Mouse (Mus musculus) right cerebral cortex, postnatal 10 days (tissue): ENCODE results near the gene Mia2.

Source experiments
- DNase-seq, 2 experiments: peaks; one replicate each; pipeline ENCODE4 v3.0.0; 2021; ENCODE audit warnings: low spot score in 2 of 2

Mia2 gene

DNA sequence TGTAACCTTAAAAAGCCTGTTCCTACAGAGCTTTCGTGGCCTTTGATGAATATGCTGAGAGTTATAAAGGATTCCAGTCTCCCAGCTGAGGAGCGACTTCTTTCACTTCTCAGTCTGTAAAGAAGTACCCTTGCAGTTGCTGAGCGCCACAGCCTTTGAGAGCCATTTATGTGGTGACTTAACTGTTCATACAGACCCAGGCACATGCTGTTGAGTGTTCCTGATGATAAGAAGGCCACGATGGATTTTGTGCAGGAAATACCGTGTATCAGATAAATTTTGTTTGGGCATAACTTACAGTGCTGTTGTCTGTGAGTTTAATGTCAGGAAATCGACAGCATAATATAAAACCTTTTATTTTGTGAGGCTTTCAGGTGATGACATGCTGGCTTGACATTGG is 68.9 kb downstream of the Mia2 start:
- DNase-seq = no peak

DNA sequence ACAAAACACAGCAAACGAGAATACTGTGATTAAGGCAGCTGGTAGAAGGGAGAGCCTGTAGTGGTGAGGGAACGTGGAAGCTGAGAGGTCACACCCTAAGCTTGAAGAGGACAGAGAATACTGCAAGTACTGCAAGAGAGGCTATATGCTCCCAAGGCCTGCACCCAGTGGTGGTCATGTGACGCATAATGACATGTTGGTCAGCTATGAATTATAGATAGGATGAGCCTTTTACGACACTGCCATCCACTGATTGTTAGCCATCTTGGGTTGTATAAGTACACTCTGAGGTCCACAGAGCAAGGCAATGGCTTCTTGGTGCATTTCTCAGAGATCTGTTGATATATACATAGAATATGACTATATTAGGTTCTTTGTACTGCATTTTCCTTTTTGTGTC is 71.0 kb downstream of the Mia2 start:
- DNase-seq = no peak

- DNase-seq = no peak
These were observed 74.3 kb downstream of the Mia2 start for GRCm38 (mm10) chr12:59169935-59170334.

DNA sequence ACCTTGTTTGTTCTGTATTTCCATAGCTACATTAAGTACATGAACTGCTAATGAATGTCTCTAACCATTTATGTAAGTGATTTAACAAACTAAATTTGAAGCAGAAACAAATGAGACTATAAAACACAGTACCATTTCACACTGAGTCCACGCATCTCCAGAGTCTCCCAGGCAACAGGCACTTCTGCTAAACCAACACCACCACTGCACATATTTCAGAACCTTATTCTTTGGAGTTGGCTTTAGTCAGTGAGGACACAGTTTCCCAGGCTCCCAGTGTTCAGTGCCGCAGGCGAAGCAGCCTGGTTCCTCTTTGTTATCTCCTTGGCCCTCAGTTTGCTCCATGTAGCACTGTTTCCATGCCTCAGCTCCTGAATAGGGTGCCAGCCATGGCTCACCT is 82.2 kb downstream of the Mia2 start:
- peak in 1 of 2 experiments; percentile 36 for DNase-seq

- peak; percentile 31 to 54 for DNase-seq
These were observed 92.6 kb downstream of the Mia2 start for GRCm38 (mm10) chr12:59188086-59188682.

DNA sequence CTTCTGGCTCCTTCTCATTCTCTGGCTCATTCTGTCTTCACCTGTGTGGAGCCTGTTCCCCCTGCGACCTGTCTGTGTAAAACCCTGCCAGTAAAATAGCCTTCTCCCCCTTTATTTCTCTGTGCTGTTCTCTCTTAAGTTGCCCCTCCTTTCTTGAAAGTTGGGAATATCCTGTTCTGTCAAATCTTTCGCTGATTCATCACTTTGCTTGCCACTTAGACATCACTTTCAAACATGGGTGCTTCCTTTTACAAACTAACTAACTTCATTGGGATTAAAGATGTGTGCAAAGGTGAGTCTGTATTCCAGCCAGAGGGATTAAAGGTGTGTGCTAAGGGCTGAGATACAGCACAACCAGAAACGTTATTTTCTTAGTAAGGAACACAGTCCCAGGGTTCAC is 98.0 kb downstream of the Mia2 start:
- no peak for DNase-seq

DNA sequence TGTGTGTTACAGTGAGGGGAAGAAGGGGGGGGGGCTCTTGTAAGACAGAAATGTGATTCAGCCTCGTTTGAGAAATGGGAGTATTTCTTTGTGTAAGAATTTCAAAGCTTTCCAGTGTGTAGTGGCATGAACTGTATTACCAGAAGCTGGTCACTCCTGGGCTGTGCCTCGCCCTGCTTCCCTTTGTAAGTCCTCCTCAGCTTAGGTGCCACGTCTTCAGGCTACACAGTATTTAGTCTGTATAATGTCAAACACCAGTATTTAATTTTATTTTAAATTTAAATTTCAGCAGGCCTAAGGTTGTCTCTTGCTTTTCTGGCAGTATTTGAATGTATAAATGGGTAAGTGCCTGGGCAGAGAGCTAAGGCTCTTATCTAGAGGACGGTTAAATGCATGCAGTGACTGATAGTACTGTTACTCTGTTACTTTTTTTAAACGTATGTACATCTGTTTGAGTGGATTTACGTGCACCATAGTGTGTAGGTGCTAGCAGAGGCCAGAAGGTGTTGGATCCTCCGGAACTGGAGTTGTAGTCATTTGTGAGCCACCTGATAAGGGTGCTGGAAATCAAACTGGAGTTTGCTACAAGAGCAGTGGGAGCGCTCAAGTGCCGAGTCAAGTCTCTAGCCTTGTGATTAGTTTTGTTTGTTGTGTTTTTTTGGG is 98.9 kb downstream of the Mia2 start:
- DNase-seq = no peak

DNA sequence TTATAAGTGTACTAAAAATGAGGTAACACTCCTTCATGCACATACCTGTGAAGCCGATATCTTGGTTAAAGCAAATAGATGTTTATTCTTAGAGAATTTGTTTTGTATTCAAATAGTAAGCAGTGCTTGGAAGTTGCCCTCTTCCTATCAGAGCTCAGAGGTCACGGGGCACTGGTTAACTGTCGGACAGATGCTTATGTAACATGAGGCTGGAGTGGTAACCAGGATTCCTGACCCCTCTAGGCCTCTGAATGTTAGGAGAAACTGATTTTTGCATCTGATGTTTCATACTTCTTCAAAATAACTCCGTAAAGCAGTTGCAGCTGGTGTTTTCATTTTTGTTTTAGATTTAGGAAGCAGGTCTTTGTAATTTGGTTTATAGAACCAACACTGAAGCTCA is 99.5 kb downstream of the Mia2 start:
- DNase-seq = no peak

GRCm38 (mm10) chr12:59195941-59196340 is 100.3 kb downstream of the Mia2 start:
- DNase-seq = no peak

DNA sequence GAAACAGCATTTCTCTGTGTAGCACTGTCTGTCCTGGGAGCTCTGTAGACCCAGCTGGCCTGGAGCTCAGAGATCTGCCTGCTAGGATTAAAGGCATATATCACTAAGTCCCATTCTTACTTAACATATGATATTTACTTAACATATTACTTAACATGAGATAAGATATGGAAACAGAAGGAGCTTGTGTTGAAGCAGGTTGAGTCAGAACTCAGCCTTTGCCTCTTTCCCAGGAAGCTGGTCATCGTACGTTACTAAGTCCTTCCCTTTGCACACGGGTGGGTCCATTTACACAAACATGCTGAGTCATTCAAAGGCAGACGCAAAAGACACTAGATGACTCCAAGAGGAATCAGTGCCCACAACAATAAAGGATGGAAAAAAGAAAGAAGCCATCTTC is 103.2 kb downstream of the Mia2 start:
- DNase-seq = no peak

GRCm38 (mm10) chr12:59199361-59199760 is 103.8 kb downstream of the Mia2 start:
- no peak for DNase-seq

GRCm38 (mm10) chr12:59205571-59205970 is 110.0 kb downstream of the Mia2 start:
- DNase-seq = no peak

DNA sequence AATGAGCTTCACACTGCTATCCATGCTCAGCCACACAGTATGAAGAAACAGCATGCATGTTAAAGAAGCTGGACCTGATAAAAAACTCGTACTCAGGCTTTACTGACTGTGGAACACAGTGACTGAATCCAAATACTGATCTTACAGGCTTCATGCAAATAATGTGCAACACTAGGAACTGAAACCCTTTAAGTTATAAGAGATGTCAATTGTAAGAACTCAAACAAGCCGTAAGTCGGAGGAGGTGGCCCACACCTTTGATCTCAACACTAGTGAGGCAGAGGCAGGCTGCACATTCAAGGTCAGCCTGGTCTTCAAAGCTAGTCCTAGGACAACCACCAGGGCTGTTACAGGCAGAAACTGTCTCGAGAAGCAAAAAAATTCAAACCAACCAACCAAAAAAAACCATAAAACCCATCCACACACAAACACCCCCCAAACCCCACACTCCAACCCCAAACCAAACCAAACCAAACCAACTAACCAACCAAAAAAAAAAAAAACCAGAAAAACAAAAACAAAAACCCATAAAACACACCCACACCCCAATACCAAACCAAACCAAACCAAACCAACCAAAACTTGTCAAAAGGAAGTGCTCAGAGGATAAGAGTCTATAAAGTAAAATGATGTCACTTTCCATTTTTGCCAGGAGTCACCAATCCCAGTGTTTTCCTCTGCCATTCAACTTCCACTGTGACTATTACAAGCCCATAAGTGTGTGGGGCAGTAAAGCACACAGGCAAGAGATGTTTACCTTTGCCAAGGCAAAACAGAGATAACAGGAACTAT is 110.8 kb downstream of the Mia2 start:
- no peak for DNase-seq

GRCm38 (mm10) chr12:59207000-59207390 is 111.4 kb downstream of the Mia2 start:
- DNase-seq = no peak

- no peak for DNase-seq
These were observed 112.2 kb downstream of the Mia2 start for GRCm38 (mm10) chr12:59207814-59208213.

DNA sequence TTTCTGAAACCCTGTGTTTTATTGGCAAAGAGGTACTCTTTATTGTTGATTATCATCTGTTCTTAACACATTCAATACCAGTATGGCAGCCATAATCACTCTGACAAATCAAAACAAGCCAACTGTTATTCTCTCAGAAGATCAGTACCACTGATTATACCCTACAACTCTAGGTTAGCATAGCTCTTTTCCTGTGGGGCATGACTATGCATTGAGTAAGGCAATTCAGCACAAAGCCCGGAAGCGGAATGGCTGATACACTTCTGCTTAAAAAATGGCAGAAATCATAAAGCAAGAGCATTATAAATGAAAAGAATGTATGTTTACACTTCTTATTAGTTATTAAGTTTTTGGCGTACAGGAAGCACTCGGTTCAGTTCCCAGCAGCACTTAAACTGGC is 120.6 kb downstream of the Mia2 start:
- DNase-seq = no peak

DNA sequence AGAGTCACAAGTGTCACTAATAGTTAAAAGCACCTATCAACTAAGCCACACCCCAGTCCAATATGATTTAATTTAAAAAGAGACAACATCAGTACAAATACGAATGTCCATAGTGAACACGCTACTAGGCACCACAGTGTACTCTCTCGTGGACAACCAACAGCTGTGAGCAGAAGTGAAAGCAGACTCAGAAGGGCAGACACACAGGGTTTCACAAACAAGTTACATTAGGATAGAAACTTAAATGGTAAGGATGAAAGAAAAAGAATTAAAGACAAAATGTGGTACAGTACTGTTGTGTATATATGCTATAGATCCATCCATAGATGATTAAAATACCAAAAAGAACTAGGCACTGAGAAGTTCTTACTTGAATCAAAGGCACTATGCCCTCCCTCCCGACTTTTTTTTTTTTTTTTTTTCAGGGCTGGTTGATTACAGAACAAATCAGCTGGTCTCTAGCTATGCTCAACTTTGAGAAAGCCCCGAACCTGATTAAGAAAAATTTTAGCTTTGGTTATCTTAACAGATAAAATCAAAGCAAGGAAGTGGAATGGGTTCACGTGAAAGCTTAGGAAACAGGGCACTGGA is 121.2 kb downstream of the Mia2 start:
- no peak for DNase-seq

DNA sequence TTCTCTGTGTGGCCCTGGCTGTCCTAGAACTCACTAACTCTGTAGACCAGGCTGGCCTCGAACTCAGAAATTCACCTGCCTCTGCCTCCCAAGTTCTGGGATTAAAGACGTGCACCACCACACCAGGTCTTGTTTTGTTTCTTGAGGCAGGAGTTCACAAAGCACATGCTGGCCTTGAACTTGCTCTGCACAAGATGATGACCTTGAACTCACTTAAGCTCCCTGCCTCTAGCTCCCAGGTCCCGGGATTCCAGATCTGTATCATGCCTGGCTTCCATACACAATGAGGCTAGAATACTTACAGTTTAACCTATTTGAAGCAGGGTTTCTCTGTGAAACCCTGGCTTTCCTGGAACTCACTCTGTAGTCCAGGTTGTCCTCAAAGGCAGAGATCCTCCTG is 121.7 kb downstream of the Mia2 start:
- DNase-seq = no peak

DNA sequence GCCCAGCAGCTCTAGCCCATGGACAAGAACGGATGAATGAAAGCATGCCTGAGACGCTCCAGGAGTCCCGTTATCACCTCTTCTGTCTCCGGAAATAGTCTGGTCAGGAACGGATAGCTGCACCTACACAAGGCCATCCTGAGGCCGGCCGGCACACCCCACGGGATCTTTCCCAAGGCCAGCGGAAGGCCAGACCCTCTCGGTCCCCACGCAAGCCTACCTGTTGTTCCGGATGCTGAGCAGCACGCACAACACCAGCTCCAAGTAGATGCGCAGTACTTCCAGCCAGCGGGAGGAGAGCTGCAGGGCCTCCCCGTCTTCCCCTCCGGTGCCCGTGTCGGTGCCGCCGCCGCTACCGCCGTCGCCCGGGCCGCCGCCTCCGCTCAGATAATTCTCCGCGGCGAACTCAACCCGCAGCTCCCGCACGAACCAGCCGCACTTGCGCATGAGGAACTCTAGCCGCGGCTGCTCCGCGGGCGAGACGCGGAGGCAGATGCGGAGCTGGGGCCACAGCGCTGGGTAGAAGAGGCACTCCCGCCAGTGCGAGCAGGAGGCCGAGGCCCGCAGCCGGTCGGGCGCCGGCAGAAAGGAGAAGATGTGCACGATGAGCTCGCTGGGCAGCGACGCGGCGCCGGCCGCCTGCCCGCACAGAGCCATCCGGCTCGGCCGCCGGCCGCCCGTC is 123.2 kb downstream of the Mia2 start:
- peak; percentile 65 to 70 for DNase-seq

DNA sequence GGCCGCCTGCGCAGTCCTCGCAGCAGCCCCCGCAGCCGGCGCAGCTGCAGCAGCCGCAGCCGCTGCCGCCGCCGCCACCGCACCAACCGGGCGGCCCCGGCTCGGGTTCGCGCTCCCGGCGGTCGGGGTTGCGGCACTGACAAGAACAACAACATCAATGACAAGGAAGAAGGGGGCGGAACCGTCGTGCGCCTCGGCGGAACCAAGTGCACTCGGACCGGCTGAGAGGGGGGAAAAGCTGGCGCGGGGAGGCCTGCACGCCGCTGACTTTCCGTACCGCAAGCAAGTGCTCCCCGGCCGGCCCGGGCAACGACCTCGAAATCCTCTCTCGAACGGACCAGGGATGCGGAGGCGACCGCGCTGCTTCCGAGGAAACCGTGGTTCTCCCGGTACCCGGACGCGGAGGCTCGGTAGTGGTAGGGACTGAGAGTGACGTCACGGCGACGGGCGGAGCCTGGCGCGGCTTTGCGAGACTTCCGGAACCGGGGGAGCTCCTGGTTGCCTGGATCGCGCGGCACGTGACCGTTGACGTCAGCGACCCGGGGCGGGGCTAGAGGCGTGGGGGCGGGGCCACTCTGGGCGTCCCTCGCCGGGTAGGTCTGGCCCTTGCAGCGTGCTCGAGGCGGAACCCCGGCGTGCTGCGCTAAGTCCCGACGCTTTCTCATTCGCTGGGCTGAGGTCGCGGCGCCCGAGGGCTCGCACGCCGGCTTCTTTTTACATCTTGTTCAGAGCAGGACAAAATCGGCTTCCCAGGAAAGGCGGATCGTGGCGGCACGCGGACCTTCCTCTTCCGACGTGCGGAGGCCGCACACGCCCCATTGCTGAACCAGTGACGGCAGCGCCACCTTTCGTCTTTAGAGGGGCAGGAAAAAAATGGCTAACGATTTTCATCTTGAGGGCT is 124.0 kb downstream of the Mia2 start, which contains the start of gene Fbxo33:
Fbxo33 (minus strand) TSS at position 401 of the 901 bp plus-strand sequence.
- peak; percentile 98 to 99 for DNase-seq

- DNase-seq = peak; percentile 42 to 68
These were observed 132.8 kb downstream of the Mia2 start for GRCm38 (mm10) chr12:59228401-59228800.
